Mouse (Mus musculus): ENCODE measurements around the gene Fgd2. TPM values are rescaled to one million over a fixed set of nuclear protein-coding genes. Genes with fewer than 3 reads are reported as not detected.
A peak's percentile ranks its signal among the peaks of the same experiment; 100 is the strongest.

Fgd2 gene
- polyA plus RNA-seq, 1 experiment: 56.0 TPM

GRCm38 (mm10) chr17:29396056-29396799 lies 35.5 kb downstream of the Fgd2 start:
- 59% methylated on average over 6 of the region's 6 CpGs for WGBS
- Histone ChIP-seq H3K27ac (ENCODE audit: control insufficient read depth, insufficient read depth, low read length) (no peak overlapping the region), H3K36me3 (ENCODE audit: control insufficient read depth, insufficient read depth, low read length) (no peaks in the 10 kb centered on the region), H3K4me1 (replicated peaks; ENCODE audit: control insufficient read depth, insufficient read depth, low read length) (peaks cover 48% of the 10 kb centered on the region), H3K4me3 (ENCODE audit: control insufficient read depth, insufficient read depth, low read length) (no peak overlapping the region), H3K27me3 (ENCODE audit: control insufficient read depth, insufficient read depth, low read length) (no peaks in the 10 kb centered on the region)
- no peak for DNase-seq
- TF ChIP-seq CTCF (IDR thresholded peaks at IDR 0.05; ENCODE audit: borderline replicate concordance, control insufficient read depth, extremely low read depth, insufficient read depth, low read length, poor library complexity): no peak
- no peak for TF ChIP-seq POLR2A (IDR thresholded peaks at IDR 0.05; ENCODE audit: control insufficient read depth, extremely low read depth, insufficient read depth, low read length, poor library complexity)

- peak; percentile 78 for DNase-seq
- peaks cover 48% of the 10 kb centered on the region for H3K4me1 ChIP-seq (replicated peaks; ENCODE audit: control insufficient read depth, insufficient read depth, low read length)
- no peak overlapping the region for H3K27ac ChIP-seq (ENCODE audit: control insufficient read depth, insufficient read depth, low read length)
These were observed 36.1 kb downstream of the Fgd2 start for GRCm38 (mm10) chr17:29396821-29397242.

DNA sequence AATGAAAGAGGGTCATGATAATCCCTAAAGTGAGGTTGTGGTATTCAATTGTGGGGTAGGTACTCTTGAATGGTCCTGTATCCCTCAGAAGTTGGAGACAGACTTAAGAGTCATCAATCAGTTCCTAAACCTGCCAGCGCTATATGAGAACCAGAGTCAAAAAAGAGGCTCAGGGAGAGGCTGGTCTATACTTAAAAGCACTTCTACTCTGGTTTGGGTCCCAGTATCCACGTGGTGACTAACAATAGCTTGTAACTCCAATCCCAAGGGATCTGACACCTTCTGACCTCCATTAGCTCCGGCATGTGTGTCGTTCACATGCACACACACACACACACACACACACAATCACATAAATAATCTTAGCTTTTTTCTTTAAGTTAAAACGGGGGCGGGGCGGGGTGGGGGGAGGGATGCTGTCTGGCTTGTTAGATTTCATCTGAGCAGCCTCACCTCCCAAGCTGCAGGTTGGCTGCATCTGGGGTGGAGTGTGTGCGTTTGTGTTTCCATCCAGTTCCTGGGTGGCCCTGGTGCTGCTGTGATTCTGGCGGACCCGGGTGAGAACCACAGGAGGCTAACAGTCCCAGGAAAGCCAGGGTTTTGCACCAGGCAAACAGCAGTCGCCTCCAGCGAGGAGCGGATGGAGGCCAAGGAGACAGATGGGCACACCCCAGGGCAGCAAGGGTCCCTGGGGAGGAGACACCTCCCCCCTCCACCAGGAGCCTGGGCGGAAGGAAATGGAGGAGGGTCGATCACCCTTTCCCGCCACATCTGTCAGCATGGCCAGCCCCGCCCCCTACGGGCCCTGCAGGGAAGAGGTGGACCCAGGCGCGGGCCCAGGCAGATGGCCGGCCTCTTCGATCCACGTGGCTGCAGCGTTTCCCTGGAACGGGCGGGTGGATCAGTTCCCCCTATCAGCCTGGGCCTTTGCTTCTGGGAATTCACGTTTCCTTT lies 37.0 kb downstream of the Fgd2 start:
- Histone ChIP-seq H3K27me3 (ENCODE audit: control insufficient read depth, insufficient read depth, low read length) (no peaks in the 10 kb centered on the region), H3K4me3 (ENCODE audit: control insufficient read depth, insufficient read depth, low read length) (peak overlapping the region; percentile 12), H3K27ac (ENCODE audit: control insufficient read depth, insufficient read depth, low read length) (no peak overlapping the region), H3K4me1 (replicated peaks; ENCODE audit: control insufficient read depth, insufficient read depth, low read length) (peaks cover 46% of the 10 kb centered on the region), H3K36me3 (ENCODE audit: control insufficient read depth, insufficient read depth, low read length) (no peaks in the 10 kb centered on the region)
- 2% methylated on average over 27 of the region's 27 CpGs for WGBS
- DNase-seq: peak; percentile 63
- TF ChIP-seq POLR2A (IDR thresholded peaks at IDR 0.05; ENCODE audit: control insufficient read depth, extremely low read depth, insufficient read depth, low read length, poor library complexity) (no peak), CTCF (IDR thresholded peaks at IDR 0.05; ENCODE audit: borderline replicate concordance, control insufficient read depth, extremely low read depth, insufficient read depth, low read length, poor library complexity) (peak; percentile 40; the same call in 1 of the 2 replicates)

More at GRCm38 (mm10) chr17:29396821-29397242, 36.1 kb downstream of the Fgd2 start:
- Histone ChIP-seq H3K36me3 (ENCODE audit: control insufficient read depth, insufficient read depth, low read length) (no peaks in the 10 kb centered on the region), H3K27me3 (ENCODE audit: control insufficient read depth, insufficient read depth, low read length) (no peaks in the 10 kb centered on the region), H3K4me3 (ENCODE audit: control insufficient read depth, insufficient read depth, low read length) (no peak overlapping the region)
- 10% methylated on average over 6 of the region's 6 CpGs for WGBS
- TF ChIP-seq CTCF (IDR thresholded peaks at IDR 0.05; ENCODE audit: borderline replicate concordance, control insufficient read depth, extremely low read depth, insufficient read depth, low read length, poor library complexity) (peak; percentile 97), POLR2A (IDR thresholded peaks at IDR 0.05; ENCODE audit: control insufficient read depth, extremely low read depth, insufficient read depth, low read length, poor library complexity) (no peak)

DNA sequence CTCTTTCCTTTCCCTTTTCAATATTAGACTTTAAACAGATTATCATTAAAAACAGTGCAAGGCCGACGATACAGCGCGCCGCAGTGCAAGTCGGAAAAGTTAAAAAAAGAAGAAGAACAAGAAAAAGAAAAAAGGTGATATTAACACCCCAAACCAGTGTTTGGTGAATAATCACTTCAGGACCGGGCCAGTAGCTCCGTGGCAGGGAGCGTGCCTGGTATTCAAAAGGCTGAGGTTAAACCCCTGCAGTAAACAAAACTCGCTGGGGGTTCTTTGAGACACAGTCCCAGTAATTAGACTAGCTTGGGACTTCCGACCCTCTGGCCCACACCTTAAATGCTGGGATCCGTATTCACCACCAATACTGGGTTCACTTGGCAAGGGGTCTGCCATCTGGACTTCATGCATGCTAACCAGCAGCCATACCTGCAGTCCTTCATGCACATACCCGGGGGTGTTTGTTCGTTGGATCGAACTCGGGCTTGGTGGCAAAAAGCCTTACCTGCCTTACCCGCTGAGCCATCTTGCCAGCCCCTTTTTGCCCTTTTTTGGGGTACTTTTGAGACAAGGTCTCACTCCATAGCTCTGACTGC lies 37.8 kb downstream of the Fgd2 start:
- Histone ChIP-seq H3K4me1 (replicated peaks; ENCODE audit: control insufficient read depth, insufficient read depth, low read length) (peaks cover 40% of the 10 kb centered on the region), H3K36me3 (ENCODE audit: control insufficient read depth, insufficient read depth, low read length) (no peaks in the 10 kb centered on the region), H3K27ac (ENCODE audit: control insufficient read depth, insufficient read depth, low read length) (no peak overlapping the region; the same call in 1 of the 2 replicates), H3K4me3 (ENCODE audit: control insufficient read depth, insufficient read depth, low read length) (no peak overlapping the region), H3K27me3 (ENCODE audit: control insufficient read depth, insufficient read depth, low read length) (no peaks in the 10 kb centered on the region)
- no peak for DNase-seq
- TF ChIP-seq CTCF (IDR thresholded peaks at IDR 0.05; ENCODE audit: borderline replicate concordance, control insufficient read depth, extremely low read depth, insufficient read depth, low read length, poor library complexity) (no peak), POLR2A (IDR thresholded peaks at IDR 0.05; ENCODE audit: control insufficient read depth, extremely low read depth, insufficient read depth, low read length, poor library complexity) (no peak)
- WGBS: 54% methylated on average over 17 of the region's 17 CpGs

DNA sequence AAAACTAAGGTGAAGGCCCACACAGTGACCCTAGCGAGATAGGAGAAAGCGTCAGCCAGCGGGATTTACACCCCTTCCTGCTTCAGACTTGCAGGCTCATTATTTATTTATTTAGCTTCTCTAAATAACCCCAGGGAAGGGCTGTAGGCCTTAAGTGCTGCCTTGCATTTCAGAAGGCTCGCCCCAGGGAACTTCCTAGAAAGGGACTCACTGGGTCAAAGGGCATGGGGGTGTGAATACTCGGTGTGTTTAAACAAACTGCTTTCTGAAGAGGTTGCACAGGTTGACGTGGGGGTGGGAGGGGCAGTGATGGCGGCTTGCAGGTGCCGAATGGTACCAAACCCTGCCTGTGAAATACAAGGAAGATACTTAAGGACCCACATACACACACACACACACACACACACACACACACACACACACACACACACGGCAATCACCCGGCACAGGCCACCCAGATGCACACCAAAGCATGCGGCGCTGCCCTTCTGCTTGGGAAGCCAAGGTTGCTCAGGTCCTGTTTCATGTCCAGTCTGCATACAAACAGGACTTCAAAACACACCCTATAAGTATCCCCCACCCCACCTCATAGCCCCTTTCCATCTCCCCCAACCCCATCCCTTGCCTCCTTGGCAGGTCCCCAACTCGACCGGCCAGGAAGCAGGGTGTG lies 38.7 kb downstream of the Fgd2 start:
- H3K4me1 ChIP-seq (replicated peaks; ENCODE audit: control insufficient read depth, insufficient read depth, low read length): peaks cover 32% of the 10 kb centered on the region
- H3K4me3 ChIP-seq (ENCODE audit: control insufficient read depth, insufficient read depth, low read length): no peak overlapping the region
- no peaks in the 10 kb centered on the region for H3K27me3 ChIP-seq (ENCODE audit: control insufficient read depth, insufficient read depth, low read length)
- DNase-seq: no peak
- WGBS: 89% methylated on average over 14 of the region's 14 CpGs
- no peak for TF ChIP-seq POLR2A (IDR thresholded peaks at IDR 0.05; ENCODE audit: control insufficient read depth, extremely low read depth, insufficient read depth, low read length, poor library complexity)
- H3K36me3 ChIP-seq (ENCODE audit: control insufficient read depth, insufficient read depth, low read length): no peaks in the 10 kb centered on the region
- H3K27ac ChIP-seq (ENCODE audit: control insufficient read depth, insufficient read depth, low read length): no peak overlapping the region

DNA sequence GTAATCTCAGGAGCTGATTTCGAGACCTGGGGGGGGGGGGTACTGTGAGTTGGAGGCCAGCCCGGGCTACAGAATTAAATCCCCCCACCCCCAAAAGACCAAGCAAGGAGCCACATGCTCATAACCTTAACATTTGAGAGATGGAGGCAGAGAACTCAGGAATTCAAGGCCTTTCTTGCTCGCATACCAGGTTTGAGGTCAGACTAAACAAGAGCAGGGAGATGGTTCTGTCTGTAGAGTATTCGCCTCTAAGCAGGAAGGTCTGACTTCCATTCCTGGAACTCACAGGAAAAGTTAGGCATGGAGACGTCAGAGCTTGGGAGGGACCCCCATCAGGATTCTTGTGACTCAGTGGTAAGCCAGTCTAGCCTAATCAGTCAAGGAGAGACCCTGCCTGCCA lies 39.3 kb downstream of the Fgd2 start:
- no peak overlapping the region for H3K27ac ChIP-seq (ENCODE audit: control insufficient read depth, insufficient read depth, low read length)
- H3K4me1 ChIP-seq (replicated peaks; ENCODE audit: control insufficient read depth, insufficient read depth, low read length): peaks cover 27% of the 10 kb centered on the region
- 92% methylated on average over 5 of the region's 5 CpGs for WGBS
- H3K36me3 ChIP-seq (ENCODE audit: control insufficient read depth, insufficient read depth, low read length): no peaks in the 10 kb centered on the region
- no peaks in the 10 kb centered on the region for H3K27me3 ChIP-seq (ENCODE audit: control insufficient read depth, insufficient read depth, low read length)
- no peak for DNase-seq
- TF ChIP-seq POLR2A (IDR thresholded peaks at IDR 0.05; ENCODE audit: control insufficient read depth, extremely low read depth, insufficient read depth, low read length, poor library complexity) (no peak), CTCF (IDR thresholded peaks at IDR 0.05; ENCODE audit: borderline replicate concordance, control insufficient read depth, extremely low read depth, insufficient read depth, low read length, poor library complexity) (no peak)
- H3K4me3 ChIP-seq (ENCODE audit: control insufficient read depth, insufficient read depth, low read length): no peak overlapping the region

All from thymus, adult 2 months (tissue).